Mouse (Mus musculus): ENCODE measurements around the gene Hnrnph2. TPM values are rescaled to one million over a fixed set of nuclear protein-coding genes. Genes with fewer than 3 reads are reported as not detected.

Gene Hnrnph2
- polyA plus RNA-seq, 1 experiment from 2014 or later = 99.6 TPM

Other genes with a start within 250 kb of the Hnrnph2 start
- 1.0 and 1.1 TPM in 2 replicates for gene Drp2, start 196.6 kb upstream of the Hnrnph2 start, polyA plus RNA-seq (2014; fragmentation: Nextera tagmentation; extraction: Ambion mirVana)
- not detected in 2 replicates for gene Taf7l, start 124.7 kb upstream of the Hnrnph2 start, polyA plus RNA-seq (2014; fragmentation: Nextera tagmentation; extraction: Ambion mirVana)
- gene Timm8a1, start 59.3 kb upstream of the Hnrnph2 start, polyA plus RNA-seq (2014; fragmentation: Nextera tagmentation; extraction: Ambion mirVana) = 92.6 and 104 TPM in 2 replicates
- 0.31 and 0.41 TPM in 2 replicates for gene Btk, start 17.6 kb upstream of the Hnrnph2 start, polyA plus RNA-seq (2014; fragmentation: Nextera tagmentation; extraction: Ambion mirVana)
- 515 and 711 TPM in 2 replicates for gene Rpl36a, start 15.5 kb upstream of the Hnrnph2 start, polyA plus RNA-seq (2014; fragmentation: Nextera tagmentation; extraction: Ambion mirVana)
- gene Gla, start 54 bp upstream of the Hnrnph2 start, polyA plus RNA-seq (2014; fragmentation: Nextera tagmentation; extraction: Ambion mirVana) = 5.0 and 6.3 TPM in 2 replicates
- 5.3 and 5.5 TPM in 2 replicates for gene Armcx4, start 85.3 kb downstream of the Hnrnph2 start, polyA plus RNA-seq (2014; fragmentation: Nextera tagmentation; extraction: Ambion mirVana)
- 37.7 and 39.7 TPM in 2 replicates for gene Armcx1, start 116.8 kb downstream of the Hnrnph2 start, polyA plus RNA-seq (2014; fragmentation: Nextera tagmentation; extraction: Ambion mirVana)
- 15.1 and 20.3 TPM in 2 replicates for gene Armcx6, start 150.2 kb downstream of the Hnrnph2 start, polyA plus RNA-seq (2014; fragmentation: Nextera tagmentation; extraction: Ambion mirVana)
- 34.0 and 56.3 TPM in 2 replicates for gene Armcx3, start 155.4 kb downstream of the Hnrnph2 start, polyA plus RNA-seq (2014; fragmentation: Nextera tagmentation; extraction: Ambion mirVana)
- 54.8 and 66.8 TPM in 2 replicates for gene Armcx2, start 208.0 kb downstream of the Hnrnph2 start, polyA plus RNA-seq (2014; fragmentation: Nextera tagmentation; extraction: Ambion mirVana)